Comparison of ENCODE assay signal across 9 mouse cellular contexts in genomic region chr9:119558119-119558854, GRCm38 (mm10). TPM values are rescaled to one million over a fixed set of nuclear protein-coding genes. Genes with fewer than 3 reads are reported as not detected.
DNase-seq lines count a peak whose midpoint lies in the region; ATAC-seq and TF ChIP-seq lines count a peak whose summit lies in the region.
"Had no signal": no experiment of that assay in that cellular context is flagged by ENCODE, and none has a peak within 500 bp of the region (broad histone marks: within the 10 kb centered on the region; RNA-seq: fewer than 3 reads in every experiment).

No protein-coding gene starts in this region.

- H3K36me3 ChIP-seq in liver, postnatal 0 days (replicated peaks; ENCODE audit: insufficient read depth, low read length), result no peaks in the 10 kb centered on the region
- no peaks in the 10 kb centered on the region for H3K36me3 ChIP-seq in thymus, adult 2 months (ENCODE audit: control insufficient read depth, insufficient read depth, low read length)
- H3K36me3 ChIP-seq: neural tube, embryonic 12.5 days had no signal

- H3K9ac ChIP-seq in liver, postnatal 0 days (replicated peaks), result no peak overlapping the region
- H3K9ac ChIP-seq: neural tube, embryonic 12.5 days had no signal

- H3K27ac ChIP-seq in layer of hippocampus, adult 2 months, result no peak overlapping the region
- no peak overlapping the region for H3K27ac ChIP-seq in liver, postnatal 0 days (ENCODE audit: low read depth)
- H3K27ac ChIP-seq in thymus, adult 2 months (ENCODE audit: control insufficient read depth, insufficient read depth, low read length), result no peak overlapping the region
- H3K27ac ChIP-seq: neural tube, embryonic 12.5 days had no signal

- peak; percentile 85 for TF ChIP-seq CTCF in layer of hippocampus, adult 2 months (conservative IDR thresholded peaks at IDR 0.05)
- peak; percentile 73 for TF ChIP-seq CTCF in liver, postnatal 0 days (IDR thresholded peaks at IDR 0.05; ENCODE audit: low read depth)
- peak; percentile 85 for TF ChIP-seq CTCF in thymus, adult 2 months (IDR thresholded peaks at IDR 0.05; ENCODE audit: borderline replicate concordance, control insufficient read depth, extremely low read depth, insufficient read depth, low read length, poor library complexity)

- 28% methylated on average over 12 of the region's 12 CpGs for WGBS in liver, postnatal 0 days (ENCODE audit: insufficient replicate concordance)
- 28% methylated on average over 12 of the region's 12 CpGs for WGBS in thymus, adult 2 months

- H3K27me3 ChIP-seq in liver, postnatal 0 days (ENCODE audit: insufficient read depth, low read length), result no peaks in the 10 kb centered on the region
- no peaks in the 10 kb centered on the region for H3K27me3 ChIP-seq in thymus, adult 2 months (ENCODE audit: control insufficient read depth, insufficient read depth, low read length)

- no peak overlapping the region for H3K4me3 ChIP-seq in layer of hippocampus, adult 2 months
- H3K4me3 ChIP-seq in liver, postnatal 0 days (ENCODE audit: low read depth, low read length), result no peak overlapping the region
- no peak overlapping the region for H3K4me3 ChIP-seq in thymus, adult 2 months (ENCODE audit: control insufficient read depth, insufficient read depth, low read length)
- H3K4me3 ChIP-seq: neural tube, embryonic 12.5 days had no signal

- no peak for TF ChIP-seq POLR2A in thymus, adult 2 months (IDR thresholded peaks at IDR 0.05; ENCODE audit: control insufficient read depth, extremely low read depth, insufficient read depth, low read length, poor library complexity)

- DNase-seq in CD4-positive, CD25-positive, alpha-beta regulatory T cell, adult 2 months (ENCODE audit: low read depth, low spot score), result peak; percentile 52
- peak in 1 of 2 experiments; percentile 65 for DNase-seq in layer of hippocampus, adult 2 months (ENCODE audit: low spot score in 2 of 2)
- no peak for DNase-seq in layer of hippocampus, adult 9-10 months (ENCODE audit: low spot score)
- peak; percentile 80 for DNase-seq in ZHBTc4 (ENCODE audit: low read depth, low spot score)
- peak; percentile 66 for DNase-seq in liver, postnatal 0 days
- DNase-seq in thymus, adult 2 months, result peak; percentile 66

- H3K4me1 ChIP-seq in liver, postnatal 0 days (ENCODE audit: insufficient read depth), result no peaks in the 10 kb centered on the region
- no peaks in the 10 kb centered on the region for H3K4me1 ChIP-seq in thymus, adult 2 months (replicated peaks; ENCODE audit: control insufficient read depth, insufficient read depth, low read length)

- no peaks in the 10 kb centered on the region for H3K9me3 ChIP-seq in liver, postnatal 0 days (ENCODE audit: low read length)
- H3K9me3 ChIP-seq: neural tube, embryonic 12.5 days had no signal

- TF ChIP-seq EP300 in liver, postnatal 0 days (IDR thresholded peaks at IDR 0.05; ENCODE audit: low read depth), result no peak

- H3K4me2 ChIP-seq in liver, postnatal 0 days (ENCODE audit: low read depth, low read length), result no peak overlapping the region
- H3K4me2 ChIP-seq: neural tube, embryonic 12.5 days had no signal

- no peak for ATAC-seq in CD4-positive, CD25-positive, alpha-beta regulatory T cell, adult 4 months
- ATAC-seq in erythroblast, adult 5-6 weeks (replicated peaks; ENCODE audit: low FRiP score, poor library complexity, severe bottlenecking), result 0 out of 2 replicates have a peak, but pooled peaks have one; percentile 40
- no peak for ATAC-seq in liver, postnatal 0 days

RNA-seq across cellular contexts. Expression of gene Scn5a, which starts 20.5 kb away (rescaled TPM):
- polyA plus RNA-seq in CD4-positive, CD25-positive, alpha-beta regulatory T cell, adult 4 months (2017; shearing (Covaris generic)), result not detected
- under 1 TPM; 0.86 to 0.97 TPM for total RNA-seq in layer of hippocampus, adult 2 months (2021)
- total RNA-seq in erythroblast, adult 5-6 weeks (2015; ENCODE audit: low replicate concordance), result not detected in 2 replicates
- not detected in 2 replicates for total RNA-seq in erythroblast, adult 5-6 weeks (2017; ENCODE audit: low replicate concordance)
- polyA plus RNA-seq in liver, postnatal 0 days (2015; fragmentation: Nextera tagmentation; extraction: Ambion mirVana), result 0.01 TPM in 2 replicates
- 4.0 and 6.4 TPM in 2 replicates for polyA plus RNA-seq in thymus, adult 2 months (2012; rRNA removed)
